Mouse (Mus musculus) left cerebral cortex, postnatal 10 days (tissue): ENCODE measurements around the gene Fthl17b. TPM values are rescaled to one million over a fixed set of nuclear protein-coding genes. Genes with fewer than 3 reads are reported as not detected.
A peak's percentile ranks its signal among the peaks of the same experiment; 100 is the strongest.
"Not testable (repeated sequence)": the region's sequence is repeated elsewhere in the genome, so short reads cannot be mapped to it uniquely, and the experiment has no call there.

Experiments
- DNase-seq, 2 experiments: peaks; one replicate each; pipeline ENCODE4 v3.0.0; 2021 to 2022; ENCODE audit warnings: low spot score in 2 of 2, mixed read lengths in 1 of 2; ENCODE audit errors: extremely low spot score in 1 of 2
- intact Hi-C: fragments of 180-260 bp; cut with DNase I; formaldehyde crosslinking; loops from one replicate; pipeline ENCODE4 v1.15.1; 2025
- total RNA-seq, 2 experiments: library from RNA; stranded (reverse); gene quantifications; 2 replicates each; pipeline ENCODE4 v1.2.3; 2021

Fthl17b gene
- not detected for total RNA-seq

- intact Hi-C loops, DNase-seq: not testable (repeated sequence)
Observed at GRCm38 (mm10) chrX:8962875-8963274, at the start of gene Fthl17b. Gene Fthl17b, minus strand, starts transcription at chrX:8962975.

- DNase-seq, intact Hi-C loops: not testable (repeated sequence)
Observed at GRCm38 (mm10) chrX:8986655-8987054, 23.9 kb upstream of the Fthl17b start, which contains the start of gene Fthl17d. Gene Fthl17d, minus strand, starts transcription at chrX:8986755.

GRCm38 (mm10) chrX:8976459-8976858 is 13.7 kb upstream of the Fthl17b start, which contains the start of gene Fthl17c:
Gene Fthl17c, minus strand, starts transcription at chrX:8976559.
- intact Hi-C loops, DNase-seq: not testable (repeated sequence)

- intact Hi-C loops, DNase-seq: not testable (repeated sequence)
Observed at GRCm38 (mm10) chrX:8964618-8965017, 1.8 kb upstream of the Fthl17b start.

- intact Hi-C loops = not testable (repeated sequence)
- peak; percentile 76 to 80 for DNase-seq
Observed at GRCm38 (mm10) chrX:8948130-8948805, 14.5 kb downstream of the Fthl17b start.

GRCm38 (mm10) chrX:8944041-8944440 is 18.7 kb downstream of the Fthl17b start:
- intact Hi-C loops = no loop called here
- no peak for DNase-seq

GRCm38 (mm10) chrX:8927308-8927707 is 35.5 kb downstream of the Fthl17b start:
- no peak for DNase-seq
- intact Hi-C loops = no loop called here

GRCm38 (mm10) chrX:8921813-8922607 is 40.8 kb downstream of the Fthl17b start:
- intact Hi-C loops = no loop called here
- peak in 1 of 2 experiments; percentile 26 for DNase-seq

- DNase-seq = no peak
- intact Hi-C loops = no loop called here
Observed at GRCm38 (mm10) chrX:8921080-8921479, 41.7 kb downstream of the Fthl17b start.

Other genes with a start within 250 kb of the Fthl17b start
- not detected for gene Ssx9, start 214.5 kb downstream of the Fthl17b start, total RNA-seq
- gene Ssxb5, start 159.3 kb downstream of the Fthl17b start, total RNA-seq = not detected
- gene Gm6592, start 119.0 kb downstream of the Fthl17b start, total RNA-seq = not detected
- not detected for gene Gm5751, start 88.7 kb downstream of the Fthl17b start, total RNA-seq
- gene B630019K06Rik, start 70.6 kb downstream of the Fthl17b start, total RNA-seq = 10 to 100 TPM; 22.7 to 25.5 TPM
- not detected for gene Fthl17c, start 13.6 kb upstream of the Fthl17b start, total RNA-seq
- gene Fthl17d, start 23.8 kb upstream of the Fthl17b start, total RNA-seq = not detected
- not detected for gene Fthl17e, start 70.5 kb upstream of the Fthl17b start, total RNA-seq
- gene Fthl17f, start 100.0 kb upstream of the Fthl17b start, total RNA-seq = not detected
- gene 4930402K13Rik, start 141.6 kb upstream of the Fthl17b start, total RNA-seq = not detected
- 1 to 10 TPM; 6.3 to 8.0 TPM for gene Lancl3, start 236.9 kb upstream of the Fthl17b start, total RNA-seq